Mouse (Mus musculus) testis, adult 2 months (tissue): Measurements from ENCODE around the gene Cox5a. TPM values are rescaled to one million over a fixed set of nuclear protein-coding genes. Genes with fewer than 3 reads are reported as not detected.

Experiments
- H3K27ac ChIP-seq: fragments of 200-500 bp; 2 replicates; pipeline ENCODE4 v1.5.1; 2012; ENCODE audit warnings: low read depth, low read length; ENCODE audit not compliant: control insufficient read depth, insufficient read depth
- H3K27me3 ChIP-seq: fragments of 200-500 bp; 2 replicates; pipeline ENCODE4 v1.6.1; 2012; ENCODE audit warnings: mild to moderate bottlenecking, low read length, moderate library complexity; ENCODE audit not compliant: control insufficient read depth, insufficient read depth
- H3K36me3 ChIP-seq: fragments of 200-500 bp; 2 replicates; pipeline ENCODE4 v1.6.1; 2012; ENCODE audit warnings: mild to moderate bottlenecking, low read length; ENCODE audit not compliant: control insufficient read depth, insufficient read depth
- H3K4me1 ChIP-seq: fragments of 200-500 bp; 2 replicates; pipeline ENCODE4 v1.6.1; 2012; ENCODE audit warnings: low read length; ENCODE audit not compliant: control insufficient read depth, insufficient read depth
- H3K4me3 ChIP-seq: fragments of 200-500 bp; 2 replicates; pipeline ENCODE4 v1.5.1; 2012; ENCODE audit warnings: low read depth, mild to moderate bottlenecking, low read length, moderate library complexity, mixed read lengths; ENCODE audit not compliant: control insufficient read depth
- CTCF ChIP-seq: fragments of 200-500 bp; IDR thresholded peaks from 2 replicates; pipeline ENCODE4 v1.5.1; 2012; ENCODE audit warnings: low read depth, mild to moderate bottlenecking, inconsistent platforms, low read length, moderate library complexity; ENCODE audit not compliant: control insufficient read depth, insufficient read depth, insufficient replicate concordance
- POLR2A ChIP-seq: fragments of 200-500 bp; IDR thresholded peaks from 2 replicates; pipeline ENCODE4 v1.6.1; 2012; ENCODE audit warnings: low read depth, mild to moderate bottlenecking, inconsistent platforms, low read length, moderate library complexity; ENCODE audit not compliant: control insufficient read depth
- polyA plus RNA-seq: library from polyadenylated mRNA; depleted of rRNA; stranded (reverse); fragments of >200 nt; gene quantifications from 2 replicates; pipeline ENCODE4 v1.2.3, GENCODE M21; 2012; rRNA removed

Cox5a gene
- polyA plus RNA-seq = 335 and 344 TPM in 2 replicates

DNA sequence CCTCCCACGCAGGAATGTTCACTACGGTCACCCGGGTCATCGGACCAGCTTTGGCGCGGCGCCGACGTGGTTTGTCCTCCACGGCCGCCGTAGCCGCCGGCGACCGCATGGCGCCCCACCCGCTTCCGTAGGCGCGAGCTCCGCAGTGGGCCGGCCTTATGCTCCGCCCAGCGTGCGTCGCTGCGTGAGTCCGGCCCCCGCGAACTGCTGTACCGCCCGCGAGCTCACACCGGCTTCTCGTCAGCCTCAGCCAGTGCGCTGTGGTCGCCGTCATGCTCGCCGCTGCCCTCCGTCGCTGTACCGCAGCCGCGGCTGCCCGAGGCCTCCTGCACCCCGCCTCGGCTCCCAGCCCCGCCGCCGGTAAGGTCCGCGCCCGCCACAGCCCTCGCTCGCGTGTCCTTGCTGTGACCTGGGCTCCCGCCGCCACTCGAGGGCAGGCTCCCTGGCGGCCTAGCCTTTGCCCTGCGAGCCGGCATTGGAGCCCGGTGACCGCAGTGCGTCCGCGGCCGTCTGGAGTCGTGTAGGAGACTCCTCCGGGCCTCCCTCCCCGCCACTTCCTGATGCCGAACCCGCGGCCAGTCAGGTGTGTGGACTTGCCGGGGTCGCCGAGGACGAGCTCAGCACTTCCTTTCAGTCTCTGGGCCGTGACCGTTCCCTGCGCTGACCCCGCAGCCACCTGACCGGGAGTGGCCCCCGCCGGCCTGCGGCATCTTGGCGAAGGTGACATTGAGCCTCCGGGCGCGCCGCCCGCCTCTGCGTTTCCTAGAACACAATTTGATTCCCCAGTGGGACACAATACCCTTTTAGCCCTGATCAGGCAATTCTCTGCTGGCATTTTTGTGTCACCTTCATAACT lies at the start of gene Cox5a:
Gene Cox5a, plus strand, starts transcription at position 219 of the 856 bp plus-strand sequence.
- TF ChIP-seq CTCF = no peak
- peak; percentile 99 for TF ChIP-seq POLR2A
- peaks cover 4% of the 10 kb centered on the region for H3K4me1 ChIP-seq
- peak within 1 kb of the TSS; percentile 90 for H3K27ac ChIP-seq
- H3K27me3 ChIP-seq = no peaks in the 10 kb centered on the region
- H3K36me3 ChIP-seq = no peaks in the 10 kb centered on the region
- H3K4me3 ChIP-seq = peak within 1 kb of the TSS; percentile 95

DNA sequence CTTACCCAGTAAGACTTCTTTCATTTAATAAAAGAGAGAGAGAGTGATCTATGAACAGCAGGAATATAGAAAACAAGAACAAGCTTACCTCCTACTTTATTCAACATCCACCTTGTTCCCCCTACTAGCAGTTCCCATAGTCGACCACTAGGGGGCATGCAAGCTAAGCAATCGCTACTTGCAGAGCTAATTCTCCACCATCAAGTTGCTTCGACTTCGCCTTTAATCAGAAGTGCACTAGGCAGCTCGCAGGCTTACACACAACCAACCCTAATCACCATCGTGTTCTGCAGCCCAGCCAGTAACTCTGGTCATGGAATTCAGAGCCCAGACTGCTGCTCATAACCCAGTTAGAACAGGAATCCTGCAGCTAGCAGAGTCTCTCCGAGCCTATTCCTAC lies 35.3 kb upstream of the Cox5a start:
- Histone ChIP-seq H3K4me3 (no peak overlapping the region; the same call in 1 of the 2 replicates), H3K27ac (no peak overlapping the region), H3K27me3 (no peaks in the 10 kb centered on the region), H3K4me1 (peaks cover 3% of the 10 kb centered on the region; the same call in 1 of the 2 replicates), H3K36me3 (no peaks in the 10 kb centered on the region)
- TF ChIP-seq POLR2A (no peak), CTCF (peak; percentile 63; the same call in 1 of the 2 replicates)

DNA sequence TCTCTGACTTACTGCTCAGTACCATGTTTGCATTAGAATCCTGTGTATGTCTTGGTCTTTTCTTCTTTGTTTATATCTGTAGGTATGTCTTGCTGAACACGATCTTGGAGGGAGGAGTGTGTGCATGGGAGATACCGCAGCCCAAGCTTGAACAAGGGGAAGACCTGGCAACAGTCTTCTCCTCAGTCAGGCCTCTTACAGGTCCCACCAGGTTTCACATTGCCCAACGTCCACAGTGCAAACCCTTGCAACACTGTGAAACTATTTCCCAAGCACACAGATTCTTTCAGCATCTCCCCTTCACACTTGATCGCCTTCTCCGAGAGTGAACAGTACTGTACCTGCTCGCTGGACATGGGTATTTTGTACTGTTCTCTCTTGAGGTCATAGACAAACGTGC lies 33.3 kb upstream of the Cox5a start:
- Histone ChIP-seq H3K4me1 (peaks cover 3% of the 10 kb centered on the region; the same call in 1 of the 2 replicates), H3K36me3 (no peaks in the 10 kb centered on the region), H3K27ac (no peak overlapping the region), H3K4me3 (no peak overlapping the region), H3K27me3 (no peaks in the 10 kb centered on the region)
- no peak for TF ChIP-seq POLR2A

DNA sequence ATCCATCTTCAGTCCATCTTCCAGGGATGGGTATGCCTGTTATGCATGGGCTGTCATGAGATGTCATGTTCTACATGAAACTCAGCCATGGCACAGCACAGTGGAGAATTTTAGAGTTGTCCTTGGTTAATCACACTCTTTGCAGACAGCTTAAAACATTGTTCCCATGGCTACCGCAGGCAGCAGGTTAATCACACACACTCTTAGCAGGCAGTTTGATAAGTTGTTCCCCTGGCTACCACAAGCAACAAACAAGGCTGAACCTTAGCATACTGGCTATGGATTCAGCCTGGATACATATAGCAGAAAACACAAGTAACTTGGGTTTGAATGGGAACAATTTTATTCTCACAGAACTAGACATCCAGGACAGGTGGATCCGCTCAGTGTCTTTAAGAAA lies 27.5 kb upstream of the Cox5a start:
- Histone ChIP-seq H3K27me3 (no peaks in the 10 kb centered on the region), H3K27ac (no peak overlapping the region), H3K4me3 (no peak overlapping the region), H3K36me3 (no peaks in the 10 kb centered on the region), H3K4me1 (no peaks in the 10 kb centered on the region)
- TF ChIP-seq POLR2A (no peak), CTCF (no peak)

DNA sequence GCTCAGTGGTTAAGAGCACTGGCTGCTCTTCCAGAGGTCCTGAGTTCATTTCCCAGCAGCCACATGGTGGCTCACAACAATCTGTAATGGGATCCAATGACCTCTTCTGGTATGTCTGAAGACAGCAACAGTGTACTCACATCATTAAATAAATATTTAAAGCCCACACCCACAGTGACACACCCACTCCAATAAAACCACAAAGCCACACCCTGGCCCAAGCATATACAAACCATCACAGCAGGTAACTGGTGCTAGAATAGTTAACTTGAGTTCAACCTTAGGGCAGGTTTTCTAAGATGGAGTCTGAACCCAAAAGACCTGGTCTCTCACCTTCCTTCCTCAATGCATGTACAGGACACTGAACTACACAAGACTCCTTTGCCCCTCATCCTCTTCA lies 26.1 kb upstream of the Cox5a start:
- Histone ChIP-seq H3K4me1 (no peaks in the 10 kb centered on the region), H3K27me3 (no peaks in the 10 kb centered on the region), H3K36me3 (no peaks in the 10 kb centered on the region), H3K27ac (no peak overlapping the region), H3K4me3 (no peak overlapping the region)
- TF ChIP-seq POLR2A (no peak), CTCF (no peak)

DNA sequence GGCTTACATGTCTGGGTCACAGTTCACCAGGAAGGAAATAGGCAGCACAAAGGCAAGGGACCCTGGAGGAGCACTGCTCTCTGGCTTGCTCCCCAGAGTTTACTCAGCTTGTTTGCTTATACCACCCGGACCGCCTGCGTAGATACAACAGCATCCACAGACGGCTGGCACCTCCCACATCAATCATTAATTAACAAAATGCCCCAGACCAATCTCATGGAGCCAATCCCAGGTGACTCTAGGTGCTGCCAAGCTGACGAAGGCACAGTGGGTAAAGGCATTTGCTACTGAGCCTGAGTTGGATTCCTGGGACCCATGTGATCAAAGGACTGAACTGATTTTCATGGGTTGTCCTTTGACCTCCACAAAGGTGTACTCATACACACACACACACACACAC lies 23.8 kb upstream of the Cox5a start:
- Histone ChIP-seq H3K27me3 (no peaks in the 10 kb centered on the region), H3K4me1 (no peaks in the 10 kb centered on the region), H3K36me3 (no peaks in the 10 kb centered on the region), H3K4me3 (no peak overlapping the region), H3K27ac (no peak overlapping the region)
- no peak for TF ChIP-seq CTCF
- no peak for TF ChIP-seq POLR2A

DNA sequence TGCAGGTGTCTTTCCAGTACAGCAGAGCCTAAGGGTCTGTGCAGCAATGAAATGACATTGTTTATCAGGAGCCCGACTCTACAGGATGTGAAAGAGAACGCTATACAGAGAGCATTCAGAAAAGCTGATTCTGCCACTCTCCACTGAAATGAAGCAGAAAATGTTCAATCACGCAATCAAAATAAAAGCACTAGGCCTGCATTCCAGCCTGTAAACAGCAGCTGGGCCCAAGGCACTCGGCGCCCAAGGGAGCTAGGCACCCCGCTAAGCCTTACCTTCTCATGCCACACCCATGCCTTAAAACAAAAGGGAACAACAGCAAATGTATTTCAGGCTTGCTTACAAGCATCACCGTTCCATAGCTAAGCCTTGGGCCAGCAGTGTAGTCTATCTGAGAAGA lies 22.5 kb upstream of the Cox5a start:
- no peak overlapping the region for H3K4me3 ChIP-seq
- no peaks in the 10 kb centered on the region; the same call in 1 of the 2 replicates for H3K4me1 ChIP-seq
- no peaks in the 10 kb centered on the region for H3K36me3 ChIP-seq
- no peak overlapping the region for H3K27ac ChIP-seq
- TF ChIP-seq POLR2A = no peak
- TF ChIP-seq CTCF = no peak
- no peaks in the 10 kb centered on the region for H3K27me3 ChIP-seq
